Mouse (Mus musculus) thymus, postnatal 10 days (tissue): Measurements from ENCODE around the gene Megf6.

ENCODE experiments used
- DNase-seq, 2 experiments: peaks; one replicate each; pipeline ENCODE4 v3.0.0; 2021; ENCODE audit warnings: low spot score in 2 of 2

Gene Megf6

GRCm38 (mm10) chr4:154159961-154160537 is 10.5 kb upstream of the Megf6 start:
- peak; percentile 20 to 24 for DNase-seq

GRCm38 (mm10) chr4:154160538-154161390 is 9.8 kb upstream of the Megf6 start, which contains the start of gene Tprgl:
Gene Tprgl, minus strand, starts transcription at chr4:154160666.
- DNase-seq = peak; percentile 95 to 97

GRCm38 (mm10) chr4:154163296-154163695 is 7.2 kb upstream of the Megf6 start:
- peak; percentile 32 to 62 for DNase-seq

GRCm38 (mm10) chr4:154167053-154167452 is 3.5 kb upstream of the Megf6 start:
- DNase-seq = peak in 1 of 2 experiments; percentile 50

- DNase-seq = no peak
Observed at GRCm38 (mm10) chr4:154170021-154170420, 509 bp upstream of the Megf6 start.

- DNase-seq = no peak
Observed at GRCm38 (mm10) chr4:154171151-154171930, 811 bp downstream of the Megf6 start.

GRCm38 (mm10) chr4:154171931-154172604 is 1.5 kb downstream of the Megf6 start:
- DNase-seq = no peak

- DNase-seq = no peak
Observed at GRCm38 (mm10) chr4:154177257-154177656, 6.7 kb downstream of the Megf6 start.

- no peak for DNase-seq
Observed at GRCm38 (mm10) chr4:154181001-154181400, 10.5 kb downstream of the Megf6 start.

GRCm38 (mm10) chr4:154183566-154183965 is 13.0 kb downstream of the Megf6 start:
- DNase-seq = no peak

GRCm38 (mm10) chr4:154185001-154185400 is 14.5 kb downstream of the Megf6 start:
- DNase-seq = no peak

- no peak for DNase-seq
Observed at GRCm38 (mm10) chr4:154186002-154186537, 15.5 kb downstream of the Megf6 start.

- no peak for DNase-seq
Observed at GRCm38 (mm10) chr4:154188948-154189347, 18.4 kb downstream of the Megf6 start.

- no peak for DNase-seq
Observed at GRCm38 (mm10) chr4:154197961-154198360, 27.4 kb downstream of the Megf6 start.

- no peak for DNase-seq
Observed at GRCm38 (mm10) chr4:154198377-154198961, 27.9 kb downstream of the Megf6 start.

- no peak for DNase-seq
Observed at GRCm38 (mm10) chr4:154201511-154201910, 31.0 kb downstream of the Megf6 start.

GRCm38 (mm10) chr4:154204532-154204931 is 34.0 kb downstream of the Megf6 start:
- DNase-seq = no peak

GRCm38 (mm10) chr4:154205392-154205791 is 34.9 kb downstream of the Megf6 start:
- no peak for DNase-seq

- DNase-seq = peak in 1 of 2 experiments; percentile 52
Observed at GRCm38 (mm10) chr4:154207261-154207660, 36.7 kb downstream of the Megf6 start.

- no peak for DNase-seq
Observed at GRCm38 (mm10) chr4:154209054-154209453, 38.5 kb downstream of the Megf6 start.

GRCm38 (mm10) chr4:154209825-154210224 is 39.3 kb downstream of the Megf6 start:
- DNase-seq = no peak
